ENCODE assay signal across 19 mouse cellular contexts in genomic region chr4:148844921-148845320, GRCm38 (mm10). TPM values are rescaled to one million over a fixed set of nuclear protein-coding genes. Genes with fewer than 3 reads are reported as not detected.
A peak's percentile ranks its signal among the peaks of the same experiment; 100 is the strongest.
DNase-seq lines count a peak whose midpoint lies in the region; ATAC-seq and TF ChIP-seq lines count a peak whose summit lies in the region.
"Had no signal": no experiment of that assay in that cellular context is flagged by ENCODE, and none has a peak within 500 bp of the region (broad histone marks: within the 10 kb centered on the region; RNA-seq: fewer than 3 reads in every experiment).

No protein-coding gene starts in this region.

- H3K4me3 ChIP-seq in kidney, adult 2 months (ENCODE audit: insufficient read depth, low read depth, low read length): no peak overlapping the region
- H3K4me3 ChIP-seq in midbrain, embryonic 13.5 days (replicated peaks): no peak overlapping the region
- H3K4me3 ChIP-seq in midbrain, postnatal 0 days (ENCODE audit: low read depth, low read length): no peak overlapping the region
- H3K4me3 ChIP-seq: embryonic facial prominence, embryonic 15.5 days; erythroblast, embryonic 14.5 days; gastrocnemius, adult 2 months; heart, embryonic 12.5 days; hindbrain, embryonic 10.5 days had no signal

- H3K9me3 ChIP-seq in midbrain, embryonic 13.5 days: no peaks in the 10 kb centered on the region
- H3K9me3 ChIP-seq in midbrain, postnatal 0 days (ENCODE audit: low read length): no peaks in the 10 kb centered on the region
- H3K9me3 ChIP-seq: embryonic facial prominence, embryonic 15.5 days; hindbrain, embryonic 10.5 days had no signal

- H3K27ac ChIP-seq in kidney, adult 2 months (ENCODE audit: insufficient read depth, low read depth, low read length): no peak overlapping the region
- H3K27ac ChIP-seq in midbrain, embryonic 13.5 days: no peak overlapping the region
- H3K27ac ChIP-seq in midbrain, postnatal 0 days (ENCODE audit: low read depth, low read length): no peak overlapping the region
- H3K27ac ChIP-seq: embryonic facial prominence, embryonic 15.5 days; hindbrain, embryonic 10.5 days had no signal

- no peaks in the 10 kb centered on the region for H3K27me3 ChIP-seq in kidney, adult 2 months (replicated peaks; ENCODE audit: control insufficient read depth, insufficient read depth, low read length)
- H3K27me3 ChIP-seq in midbrain, embryonic 13.5 days: peaks cover 66% of the 10 kb centered on the region
- peaks cover 19% of the 10 kb centered on the region for H3K27me3 ChIP-seq in midbrain, postnatal 0 days (ENCODE audit: insufficient read depth, low read length)
- H3K27me3 ChIP-seq: heart, embryonic 12.5 days had no signal

- DNase-seq in kidney, adult 2 months: peak; percentile 25
- DNase-seq in kidney, postnatal 14 days: no peak
- no peak for DNase-seq in midbrain, postnatal 0 days (ENCODE audit: low spot score)
- peak; percentile 82 for DNase-seq in retina, postnatal 1 day
- no peak for DNase-seq in lung, adult 18-20 months
- DNase-seq: adrenal gland, adult 8-10 months; adrenal gland, postnatal 36 days; cerebellum, adult 11 months; cerebellum, adult 8-10 months; cerebellum, postnatal 14 days; embryo, embryonic 11 days; gastrocnemius, adult 2 months; gastrocnemius, postnatal 25 days had no signal

- H3K4me1 ChIP-seq in kidney, adult 2 months (ENCODE audit: control insufficient read depth, insufficient read depth, low read length): no peaks in the 10 kb centered on the region
- H3K4me1 ChIP-seq in midbrain, embryonic 13.5 days (replicated peaks): peaks cover 26% of the 10 kb centered on the region
- H3K4me1 ChIP-seq in midbrain, postnatal 0 days (ENCODE audit: insufficient read depth, low read length): no peaks in the 10 kb centered on the region

- no peak overlapping the region for H3K4me2 ChIP-seq in midbrain, embryonic 13.5 days (replicated peaks)
- H3K4me2 ChIP-seq in midbrain, postnatal 0 days (ENCODE audit: low read depth, low read length, poor library complexity, severe bottlenecking): no peak overlapping the region
- H3K4me2 ChIP-seq: embryonic facial prominence, embryonic 15.5 days; heart, embryonic 12.5 days had no signal

- peak; percentile 60 for ATAC-seq in midbrain, embryonic 13.5 days
- no peak for ATAC-seq in midbrain, postnatal 0 days (ENCODE audit: low FRiP score)
- ATAC-seq: hindbrain, embryonic 16.5 days had no signal

- 46% methylated on average over 7 of the region's 7 CpGs for WGBS in kidney, adult 2 months
- 17% methylated on average over 7 of the region's 7 CpGs for WGBS in midbrain, embryonic 13.5 days
- WGBS in midbrain, postnatal 0 days: 18% methylated on average over 7 of the region's 7 CpGs

- TF ChIP-seq CTCF in kidney, adult 2 months (conservative IDR thresholded peaks at IDR 0.05; ENCODE audit: insufficient read depth, insufficient read length, low read depth, low read length): no peak
- TF ChIP-seq CTCF in midbrain, postnatal 0 days (IDR thresholded peaks at IDR 0.05): no peak

- H3K36me3 ChIP-seq in kidney, adult 2 months (ENCODE audit: control insufficient read depth, insufficient read depth, low read length): no peaks in the 10 kb centered on the region
- peaks cover 1% of the 10 kb centered on the region; the same call in 1 of the 2 replicates for H3K36me3 ChIP-seq in midbrain, embryonic 13.5 days
- H3K36me3 ChIP-seq in midbrain, postnatal 0 days (ENCODE audit: insufficient read depth, low read length): no peaks in the 10 kb centered on the region
- H3K36me3 ChIP-seq: embryonic facial prominence, embryonic 15.5 days had no signal

- H3K9ac ChIP-seq in midbrain, embryonic 13.5 days (replicated peaks): no peak overlapping the region
- no peak overlapping the region for H3K9ac ChIP-seq in midbrain, postnatal 0 days (replicated peaks; ENCODE audit: low read length, poor library complexity, severe bottlenecking)
- H3K9ac ChIP-seq: embryonic facial prominence, embryonic 15.5 days; heart, embryonic 12.5 days had no signal

- no peak for TF ChIP-seq POLR2A in kidney, adult 2 months (IDR thresholded peaks at IDR 0.05; ENCODE audit: low read depth, low read length)

RNA-seq across cellular contexts. Expression of gene Casz1, which starts 40.7 kb away (rescaled TPM):
- 13.5 and 14.7 TPM in 2 replicates for polyA plus RNA-seq in kidney, adult 2 months (2012; rRNA removed)
- 2.7 and 3.8 TPM in 2 replicates for polyA plus RNA-seq in midbrain, embryonic 13.5 days (2015; fragmentation: Nextera tagmentation; extraction: Ambion mirVana)
- total RNA-seq in midbrain, postnatal 0 days (2014; rRNA removed): 3.7 and 4.0 TPM in 2 replicates
- polyA plus RNA-seq in midbrain, postnatal 0 days (2015; fragmentation: Nextera tagmentation; extraction: Ambion mirVana): 2.0 TPM in 2 replicates

Comparison
In these comparisons a context has a peak if more than half of its experiments do, and no peak if none do; other contexts are left out.
1. DNase-seq: peak in kidney, adult 2 months (single experiment) and retina, postnatal 1 day (single experiment); none in kidney, postnatal 14 days (single experiment), midbrain, postnatal 0 days (single experiment) and lung, adult 18-20 months (0 of 2).